Mouse (Mus musculus): ENCODE measurements at regions not wholly inside any gene's neighbourhood (a gene's known extent, or its start where the extent isn't known, plus 50 kb on each side); places are given as distances from the start of the nearest gene placed in this dataset.
"Not testable (repeated sequence)": the region's sequence is repeated elsewhere in the genome, so short reads cannot be mapped to it uniquely, and the experiment has no call there.

- not testable (repeated sequence) for DNase-seq (ENCODE audit: low spot score)
Measured at GRCm38 (mm10) chr19:9338971-9339370, 203.5 kb upstream of the Asrgl1 start.

- DNase-seq (ENCODE audit: low spot score), result not testable (repeated sequence)
Measured at GRCm38 (mm10) chr19:9337447-9337846, 202.0 kb upstream of the Asrgl1 start.

- DNase-seq (ENCODE audit: low spot score), result not testable (repeated sequence)
Measured at GRCm38 (mm10) chr19:9317932-9318331, 182.5 kb upstream of the Asrgl1 start.

- not testable (repeated sequence) for DNase-seq (ENCODE audit: low spot score)
Measured at GRCm38 (mm10) chr19:9316162-9316561, 180.7 kb upstream of the Asrgl1 start.

GRCm38 (mm10) chr19:9283176-9283575 lies 147.7 kb upstream of the Asrgl1 start:
- peak; percentile 1 for DNase-seq (ENCODE audit: low spot score)

GRCm38 (mm10) chr19:9234676-9235075 lies 99.2 kb upstream of the Asrgl1 start:
- not testable (repeated sequence) for DNase-seq (ENCODE audit: low spot score)

Measured in lung, postnatal 25 days (tissue).